Mouse (Mus musculus): ENCODE data around the gene Commd7. TPM values are rescaled to one million over a fixed set of nuclear protein-coding genes. Genes with fewer than 3 reads are reported as not detected.

The Commd7 gene
- total RNA-seq, 2 experiments from 2014 or later: 8.1 to 11.9 TPM

DNA sequence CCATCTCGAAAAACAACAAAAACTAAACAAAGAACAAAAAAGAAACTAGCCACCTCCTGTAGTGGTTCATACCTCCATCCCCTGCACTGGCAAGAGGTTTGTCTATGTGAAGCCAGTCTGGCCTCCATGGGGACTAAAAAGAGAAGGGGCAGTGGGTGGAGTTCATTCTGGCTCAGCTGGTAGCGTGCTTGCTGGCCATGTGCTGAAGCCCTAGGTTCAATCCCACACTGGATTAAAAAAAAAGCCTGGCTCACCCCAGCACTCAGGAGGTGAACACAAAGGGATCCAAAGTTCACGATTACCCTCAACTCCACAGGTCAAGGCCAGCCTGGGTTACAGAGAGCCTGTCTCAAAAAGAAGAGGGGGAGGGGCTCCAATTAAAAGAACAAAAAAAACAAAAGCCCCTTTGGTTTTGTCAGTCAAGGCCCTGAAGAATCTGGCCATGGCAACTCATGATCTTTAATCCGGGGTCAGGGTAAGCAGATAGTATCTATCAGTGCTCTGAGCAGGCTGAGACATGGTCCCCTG, 52.1 kb downstream of the Commd7 start:
- intact Hi-C loops (cut with DNase I): no loop called here
- no peak for TF ChIP-seq CTCF (IDR thresholded peaks at IDR 0.05)
- H3K4me3 ChIP-seq: no peak overlapping the region
- no peak for DNase-seq
- H3K27ac ChIP-seq: no peak overlapping the region

- H3K27ac ChIP-seq: no peak overlapping the region
- no peak for TF ChIP-seq CTCF (IDR thresholded peaks at IDR 0.05)
- intact Hi-C loops (cut with DNase I): no loop called here
- DNase-seq: no peak
- no peak overlapping the region for H3K4me3 ChIP-seq
These were observed 52.5 kb downstream of the Commd7 start for GRCm38 (mm10) chr2:153580042-153580441.

DNA sequence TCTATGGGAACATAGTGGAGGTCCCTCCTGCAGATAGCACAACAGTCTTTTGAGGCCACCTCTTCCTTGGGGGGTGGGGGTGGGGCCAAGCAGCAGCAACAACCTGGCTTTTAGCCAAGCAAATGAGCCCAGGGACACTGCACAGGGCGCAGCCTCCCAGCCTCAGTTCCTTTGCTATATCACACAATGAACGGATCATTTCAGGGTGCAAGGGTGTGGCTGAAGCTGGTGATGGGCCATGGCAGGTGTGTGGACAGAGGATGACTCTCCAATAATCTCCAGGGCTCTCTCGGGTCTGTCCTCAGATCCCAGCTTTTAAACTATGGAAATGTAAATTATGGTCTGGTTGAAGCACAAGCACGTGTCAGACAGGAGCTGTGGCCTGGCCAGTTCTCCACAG, 55.5 kb downstream of the Commd7 start:
- TF ChIP-seq CTCF (IDR thresholded peaks at IDR 0.05): no peak
- no peak overlapping the region for H3K4me3 ChIP-seq
- H3K27ac ChIP-seq: no peak overlapping the region
- intact Hi-C loops (cut with DNase I): no loop called here
- no peak for DNase-seq

- Histone ChIP-seq H3K4me3 (no peak overlapping the region), H3K27ac (no peak overlapping the region)
- DNase-seq: no peak
- no peak for TF ChIP-seq CTCF (IDR thresholded peaks at IDR 0.05)
- intact Hi-C loops (cut with DNase I): no loop called here
These were observed 56.4 kb downstream of the Commd7 start for GRCm38 (mm10) chr2:153576150-153576549.

DNA sequence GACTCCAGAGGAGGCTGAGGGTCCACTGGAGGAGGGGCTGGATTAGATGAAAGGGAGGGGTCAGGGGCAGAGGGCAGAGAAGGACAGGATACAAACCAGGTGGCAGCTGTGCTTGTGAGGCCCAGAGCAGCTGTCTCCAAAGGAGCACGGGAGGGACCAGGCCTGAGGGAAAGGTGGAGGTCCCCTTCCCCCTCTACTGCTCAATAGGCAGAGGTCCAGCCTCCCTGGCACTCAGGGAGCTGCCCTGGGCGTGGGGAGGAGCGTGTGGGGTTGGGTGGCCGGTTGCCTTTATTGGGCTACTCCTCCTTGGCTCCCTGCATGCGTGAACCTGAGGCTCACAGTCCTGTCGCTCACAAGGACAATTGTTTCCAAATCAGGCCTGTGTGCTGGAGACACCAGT, 57.0 kb downstream of the Commd7 start:
- TF ChIP-seq CTCF (IDR thresholded peaks at IDR 0.05): no peak
- no peak for DNase-seq
- no peak overlapping the region for H3K4me3 ChIP-seq
- intact Hi-C loops (cut with DNase I): no loop called here
- H3K27ac ChIP-seq: no peak overlapping the region

DNA sequence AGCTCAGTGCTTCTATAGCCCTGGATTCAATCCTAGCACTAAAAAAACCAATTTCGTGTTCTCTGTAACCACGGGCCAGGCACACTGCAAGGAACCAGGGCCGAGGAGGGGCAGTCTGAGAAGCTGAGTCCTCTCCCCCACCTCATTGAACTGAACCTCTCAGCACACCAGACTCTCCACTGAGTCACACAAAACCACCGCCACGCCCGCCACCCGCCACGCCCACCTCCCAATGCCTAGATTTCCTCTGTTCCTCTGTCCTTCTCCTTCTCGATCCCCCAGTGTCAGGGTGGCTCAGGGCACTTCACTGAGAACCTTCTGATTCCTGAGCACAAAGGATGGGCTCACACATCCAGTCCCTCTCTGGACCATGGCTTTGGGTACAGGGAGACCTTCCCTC, 59.5 kb downstream of the Commd7 start:
- no peak for DNase-seq
- intact Hi-C loops (cut with DNase I): no loop called here
- no peak overlapping the region for H3K27ac ChIP-seq
- TF ChIP-seq CTCF (IDR thresholded peaks at IDR 0.05): no peak
- H3K4me3 ChIP-seq: no peak overlapping the region

GRCm38 (mm10) chr2:153568541-153568940, 64.0 kb downstream of the Commd7 start:
- TF ChIP-seq CTCF (IDR thresholded peaks at IDR 0.05): no peak
- Histone ChIP-seq H3K27ac (no peak overlapping the region), H3K4me3 (no peak overlapping the region)
- intact Hi-C loops (cut with DNase I): no loop called here
- no peak for DNase-seq

GRCm38 (mm10) chr2:153568013-153568412, 64.6 kb downstream of the Commd7 start:
- intact Hi-C loops (cut with DNase I): no loop called here
- no peak for TF ChIP-seq CTCF (IDR thresholded peaks at IDR 0.05)
- Histone ChIP-seq H3K27ac (no peak overlapping the region), H3K4me3 (no peak overlapping the region)
- no peak for DNase-seq

Other genes starting within 250 kb of the Commd7 start
- not detected for gene 4930404H24Rik, start 140.0 kb downstream of the Commd7 start, total RNA-seq (2021)
- gene Nol4l, start 102.8 kb downstream of the Commd7 start, total RNA-seq (2021): 1 to 10 TPM; 1.0 to 1.2 TPM
- under 1 TPM; 0.56 to 0.89 TPM for gene Dnmt3b, start 16.7 kb upstream of the Commd7 start, total RNA-seq (2021)
- not detected for gene Dnmt3c, start 63.9 kb upstream of the Commd7 start, total RNA-seq (2021)
- gene Mapre1, start 108.5 kb upstream of the Commd7 start, total RNA-seq (2021): 10 to 100 TPM; 32.8 to 41.3 TPM
- not detected for gene Efcab8, start 147.2 kb upstream of the Commd7 start, total RNA-seq (2021)
- gene Sun5, start 238.3 kb upstream of the Commd7 start, total RNA-seq (2021): not detected
- gene Bpifb2, start 242.3 kb upstream of the Commd7 start, total RNA-seq (2021): not detected

Data from gastrocnemius, adult 2 months (tissue).